Mouse (Mus musculus) forebrain, embryonic 16.5 days (tissue): ENCODE measurements around the gene Trnp1. TPM values are rescaled to one million over a fixed set of nuclear protein-coding genes. Genes with fewer than 3 reads are reported as not detected.
"Not testable (repeated sequence)": the region's sequence is repeated elsewhere in the genome, so short reads cannot be mapped to it uniquely, and the experiment has no call there.

Source experiments
- ATAC-seq: fragments of 200-750 bp; cut with Nextera tagmentation; 2 replicates; pipeline ENCODE4 v1.8.0; 2017; ENCODE audit warnings: mild to moderate bottlenecking, moderate library complexity
- H3K27ac ChIP-seq: fragments of 300-500 bp; sonication (generic); 2 replicates; pipeline ENCODE4 v1.5.1; 2014; ENCODE audit warnings: low read length, control low read depth
- H3K27me3 ChIP-seq: fragments of 300-500 bp; sonication (generic); replicated peaks from 2 replicates; pipeline ENCODE4 v1.6.1; 2014; ENCODE audit warnings: low read length; ENCODE audit not compliant: control insufficient read depth, insufficient read depth
- H3K36me3 ChIP-seq: fragments of 300-500 bp; sonication (generic); 2 replicates; pipeline ENCODE4 v1.6.1; 2014; ENCODE audit not compliant: control insufficient read depth, insufficient read depth
- H3K4me1 ChIP-seq: fragments of 300-500 bp; sonication (generic); replicated peaks from 2 replicates; pipeline ENCODE4 v1.6.1; 2014; ENCODE audit warnings: low read length; ENCODE audit not compliant: control insufficient read depth, insufficient read depth
- H3K4me2 ChIP-seq: fragments of 300-500 bp; sonication (generic); 2 replicates; pipeline ENCODE4 v1.6.1; 2014; ENCODE audit warnings: mild to moderate bottlenecking, low read length, control low read depth
- H3K4me3 ChIP-seq: fragments of 300-500 bp; sonication (generic); replicated peaks from 2 replicates; pipeline ENCODE4 v1.5.1; 2014; ENCODE audit warnings: mild to moderate bottlenecking, low read length, control low read depth
- H3K9ac ChIP-seq: fragments of 300-500 bp; sonication (generic); replicated peaks from 2 replicates; pipeline ENCODE4 v1.6.1; 2014; ENCODE audit warnings: low read depth, low read length, control low read depth
- H3K9me3 ChIP-seq: fragments of 300-500 bp; sonication (generic); 2 replicates; pipeline ENCODE4 v1.6.1; 2016; ENCODE audit warnings: low read length; ENCODE audit not compliant: control insufficient read depth
- WGBS: fragments of 180-500 bp; shearing (Covaris S2); extraction: QIAGEN DNeasy Blood & Tissue Kit; methylation state at CpG from one replicate; pipeline ENCODE4 v1.1.7; 2014; 5-methylcytosine and 5-hydroxymethylcytosine counted together
- polyA plus RNA-seq: library from polyadenylated mRNA; unstranded; fragments of >200 nt; fragmentation: Nextera tagmentation; extraction: Ambion mirVana; gene quantifications from 2 replicates; pipeline ENCODE4 v1.2.1, GENCODE M21; 2015

Trnp1 gene
- polyA plus RNA-seq, 1 experiment from 2014 or later, result 6.5 TPM

- Histone ChIP-seq H3K4me3 (no peak overlapping the region), H3K4me1 (peaks cover 11% of the 10 kb centered on the region), H3K9me3 (no peaks in the 10 kb centered on the region), H3K27me3 (peaks cover 12% of the 10 kb centered on the region), H3K36me3 (no peaks in the 10 kb centered on the region), H3K4me2 (no peak overlapping the region), H3K9ac (no peak overlapping the region), H3K27ac (no peak overlapping the region)
- ATAC-seq, result peak; percentile 64; the same call in 1 of the 2 replicates
- WGBS, result 11% methylated on average over 8 of the region's 8 CpGs
These were observed 14.6 kb upstream of the Trnp1 start for GRCm38 (mm10) chr4:133512972-133513371.

- not testable (repeated sequence) for H3K9me3 ChIP-seq, H3K9ac ChIP-seq, H3K4me3 ChIP-seq, H3K4me2 ChIP-seq, ATAC-seq, H3K27me3 ChIP-seq, H3K27ac ChIP-seq, H3K36me3 ChIP-seq
- WGBS, result 59% methylated on average over 4 of the region's 5 CpGs
- peaks cover 11% of the 10 kb centered on the region for H3K4me1 ChIP-seq
These were observed 14.2 kb upstream of the Trnp1 start for GRCm38 (mm10) chr4:133512511-133512910.

GRCm38 (mm10) chr4:133511050-133511449, 12.7 kb upstream of the Trnp1 start:
- Histone ChIP-seq H3K4me1 (peaks cover 11% of the 10 kb centered on the region), H3K9me3 (no peaks in the 10 kb centered on the region), H3K4me3 (no peak overlapping the region), H3K4me2 (no peak overlapping the region), H3K27me3 (no peaks in the 10 kb centered on the region), H3K9ac (no peak overlapping the region), H3K27ac (no peak overlapping the region), H3K36me3 (no peaks in the 10 kb centered on the region)
- no peak for ATAC-seq
- WGBS, result 61% methylated on average over 5 of the region's 5 CpGs

GRCm38 (mm10) chr4:133508990-133509389, 10.6 kb upstream of the Trnp1 start:
- Histone ChIP-seq H3K9ac (no peak overlapping the region), H3K36me3 (no peaks in the 10 kb centered on the region), H3K27ac (peak overlapping the region; percentile 81), H3K4me1 (peaks cover 20% of the 10 kb centered on the region), H3K9me3 (no peaks in the 10 kb centered on the region), H3K27me3 (no peaks in the 10 kb centered on the region), H3K4me2 (no peak overlapping the region), H3K4me3 (no peak overlapping the region)
- WGBS, result 50% methylated on average over 7 of the region's 7 CpGs
- peak; percentile 90 for ATAC-seq

GRCm38 (mm10) chr4:133506573-133506972, 8.2 kb upstream of the Trnp1 start:
- ATAC-seq, result no peak
- Histone ChIP-seq H3K4me1 (peaks cover 20% of the 10 kb centered on the region), H3K4me3 (no peak overlapping the region), H3K36me3 (no peaks in the 10 kb centered on the region), H3K27ac (no peak overlapping the region), H3K27me3 (peaks cover 2% of the 10 kb centered on the region; the same call in 1 of the 2 replicates), H3K4me2 (no peak overlapping the region), H3K9ac (no peak overlapping the region), H3K9me3 (no peaks in the 10 kb centered on the region)
- WGBS, result 83% methylated on average over 5 of the region's 5 CpGs

GRCm38 (mm10) chr4:133504755-133505485, 6.6 kb upstream of the Trnp1 start:
- peaks cover 17% of the 10 kb centered on the region for H3K4me1 ChIP-seq
- 61% methylated on average over 9 of the region's 9 CpGs for WGBS
- no peak overlapping the region for H3K27ac ChIP-seq
- no peak overlapping the region for H3K4me3 ChIP-seq
- H3K9ac ChIP-seq, result no peak overlapping the region
- no peak overlapping the region for H3K4me2 ChIP-seq
- no peak for ATAC-seq
- no peaks in the 10 kb centered on the region for H3K9me3 ChIP-seq
- no peaks in the 10 kb centered on the region for H3K36me3 ChIP-seq
- H3K27me3 ChIP-seq, result peaks cover 12% of the 10 kb centered on the region

- ATAC-seq, result no peak
- 47% methylated on average over 5 of the region's 5 CpGs for WGBS
- peaks cover 18% of the 10 kb centered on the region for H3K27me3 ChIP-seq
- no peak overlapping the region for H3K27ac ChIP-seq
- H3K4me3 ChIP-seq, result no peak overlapping the region
- peaks cover 17% of the 10 kb centered on the region for H3K4me1 ChIP-seq
- no peak overlapping the region for H3K4me2 ChIP-seq
- H3K36me3 ChIP-seq, result no peaks in the 10 kb centered on the region
- no peaks in the 10 kb centered on the region for H3K9me3 ChIP-seq
- no peak overlapping the region for H3K9ac ChIP-seq
These were observed 6.0 kb upstream of the Trnp1 start for GRCm38 (mm10) chr4:133504300-133504699.

GRCm38 (mm10) chr4:133501514-133501913, 3.2 kb upstream of the Trnp1 start:
- Histone ChIP-seq H3K27ac (no peak overlapping the region), H3K36me3 (no peaks in the 10 kb centered on the region), H3K4me2 (no peak overlapping the region), H3K4me3 (no peak overlapping the region), H3K27me3 (peaks cover 36% of the 10 kb centered on the region), H3K9ac (no peak overlapping the region), H3K9me3 (no peaks in the 10 kb centered on the region), H3K4me1 (peaks cover 26% of the 10 kb centered on the region)
- ATAC-seq, result no peak
- 59% methylated on average over 7 of the region's 7 CpGs for WGBS

GRCm38 (mm10) chr4:133497461-133498159, 740 bp downstream of the Trnp1 start:
- H3K27me3 ChIP-seq, result peaks cover 48% of the 10 kb centered on the region
- H3K9ac ChIP-seq, result peak overlapping the region; percentile 73
- H3K9me3 ChIP-seq, result no peaks in the 10 kb centered on the region
- peak; percentile 61 for ATAC-seq
- H3K4me2 ChIP-seq, result peak overlapping the region; percentile 98
- no peaks in the 10 kb centered on the region for H3K36me3 ChIP-seq
- WGBS, result under 1% methylated on average over 68 of the region's 70 CpGs
- H3K27ac ChIP-seq, result no peak overlapping the region
- peak overlapping the region; percentile 74 for H3K4me3 ChIP-seq
- H3K4me1 ChIP-seq, result peaks cover 27% of the 10 kb centered on the region
